Mouse (Mus musculus) embryonic fibroblast, embryonic 13.5 days (primary cell): ENCODE data around the gene Micall2. TPM values are rescaled to one million over a fixed set of nuclear protein-coding genes. Genes with fewer than 3 reads are reported as not detected.

Experiments
- H3K27ac ChIP-seq: 2 replicates; pipeline ENCODE4 v1.5.1; 2012; ENCODE audit warnings: low read length, control low read depth, inconsistent platforms; ENCODE audit not compliant: insufficient read depth
- H3K4me1 ChIP-seq: 2 replicates; pipeline ENCODE4 v1.6.1; 2011; ENCODE audit warnings: low read length; ENCODE audit not compliant: control insufficient read depth, insufficient read depth
- H3K4me3 ChIP-seq: 2 replicates; pipeline ENCODE4 v1.5.1; 2011; ENCODE audit warnings: mild to moderate bottlenecking, control low read depth, low read length; ENCODE audit not compliant: insufficient read depth
- CTCF ChIP-seq: IDR thresholded peaks from 2 replicates; pipeline ENCODE4 v1.5.1; 2011; ENCODE audit warnings: mild to moderate bottlenecking, control low read depth, low read length, moderate library complexity, borderline replicate concordance; ENCODE audit not compliant: insufficient read depth
- POLR2A ChIP-seq: IDR thresholded peaks from 2 replicates; pipeline ENCODE4 v1.6.1; 2011; ENCODE audit warnings: low read depth, mild to moderate bottlenecking, control low read depth, low read length, moderate library complexity
- polyA plus RNA-seq: library from polyadenylated mRNA; stranded (reverse); fragments of >200 nt; gene quantifications from 2 replicates; pipeline ENCODE4 v1.2.4, GENCODE M21; 2011; ENCODE audit warnings: low read depth; ENCODE audit not compliant: missing spikeins, insufficient read length

Micall2 gene
- polyA plus RNA-seq: 13.3 and 17.0 TPM in 2 replicates

GRCm38 (mm10) chr5:139735677-139736503 is at the start of gene Micall2:
Micall2 (minus strand) TSS chr5:139736336.
- Histone ChIP-seq H3K4me1 (peaks cover 14% of the 10 kb centered on the region), H3K4me3 (peak within 1 kb of the TSS; percentile 57), H3K27ac (peak within 1 kb of the TSS; percentile 70)
- TF ChIP-seq CTCF: no peak
- TF ChIP-seq POLR2A: peak; percentile 38

GRCm38 (mm10) chr5:139781406-139781805 is 45.3 kb upstream of the Micall2 start:
- Histone ChIP-seq H3K4me3 (no peak overlapping the region), H3K27ac (no peak overlapping the region), H3K4me1 (no peaks in the 10 kb centered on the region)
- TF ChIP-seq POLR2A (no peak), CTCF (no peak)

- TF ChIP-seq CTCF (no peak), POLR2A (no peak)
- Histone ChIP-seq H3K27ac (no peak overlapping the region), H3K4me1 (0 out of 2 replicates have a peak, but pooled peaks cover 4% of the 10 kb centered on the region), H3K4me3 (no peak overlapping the region)
These were observed 40.8 kb upstream of the Micall2 start for GRCm38 (mm10) chr5:139776966-139777365.

GRCm38 (mm10) chr5:139775216-139775926 is 39.2 kb upstream of the Micall2 start, which contains the start of gene Ints1:
Ints1 (minus strand) TSS chr5:139775674.
- Histone ChIP-seq H3K4me3 (peak within 1 kb of the TSS; percentile 87), H3K4me1 (0 out of 2 replicates have a peak, but pooled peaks cover 4% of the 10 kb centered on the region), H3K27ac (no peak within 1 kb of the TSS)
- peak; percentile 88 for TF ChIP-seq CTCF
- peak; percentile 73 for TF ChIP-seq POLR2A

GRCm38 (mm10) chr5:139768216-139768615 is 32.1 kb upstream of the Micall2 start:
- no peak for TF ChIP-seq POLR2A
- TF ChIP-seq CTCF: no peak
- Histone ChIP-seq H3K4me3 (no peak overlapping the region), H3K4me1 (no peaks in the 10 kb centered on the region), H3K27ac (no peak overlapping the region)

GRCm38 (mm10) chr5:139764296-139764695 is 28.2 kb upstream of the Micall2 start:
- no peak overlapping the region for H3K27ac ChIP-seq
- no peak overlapping the region for H3K4me3 ChIP-seq
- H3K4me1 ChIP-seq: no peaks in the 10 kb centered on the region
- TF ChIP-seq POLR2A (no peak), CTCF (peak; percentile 79)

GRCm38 (mm10) chr5:139758096-139758495 is 22.0 kb upstream of the Micall2 start:
- no peak overlapping the region for H3K27ac ChIP-seq
- H3K4me3 ChIP-seq: no peak overlapping the region
- TF ChIP-seq POLR2A (no peak), CTCF (no peak)
- H3K4me1 ChIP-seq: no peaks in the 10 kb centered on the region

- Histone ChIP-seq H3K4me1 (no peaks in the 10 kb centered on the region), H3K27ac (no peak overlapping the region), H3K4me3 (no peak overlapping the region)
- TF ChIP-seq POLR2A: no peak
- no peak for TF ChIP-seq CTCF
These were observed 20.4 kb upstream of the Micall2 start for GRCm38 (mm10) chr5:139756586-139756985.

GRCm38 (mm10) chr5:139756135-139756534 is 20.0 kb upstream of the Micall2 start:
- Histone ChIP-seq H3K4me1 (no peaks in the 10 kb centered on the region), H3K27ac (no peak overlapping the region), H3K4me3 (no peak overlapping the region)
- no peak for TF ChIP-seq POLR2A
- TF ChIP-seq CTCF: no peak

GRCm38 (mm10) chr5:139754753-139755152 is 18.6 kb upstream of the Micall2 start:
- TF ChIP-seq POLR2A: no peak
- peak; percentile 85 for TF ChIP-seq CTCF

More at GRCm38 (mm10) chr5:139754753-139755152, 18.6 kb upstream of the Micall2 start:
- Histone ChIP-seq H3K4me1 (no peaks in the 10 kb centered on the region), H3K27ac (no peak overlapping the region), H3K4me3 (no peak overlapping the region)
